Mouse (Mus musculus): ENCODE measurements around the gene 4930556J24Rik. TPM values are rescaled to one million over a fixed set of nuclear protein-coding genes. Genes with fewer than 3 reads are reported as not detected.

4930556J24Rik gene
- total and polyA plus RNA-seq, 3 experiments = 0.31 to 0.47 TPM; not detected in 1

DNA sequence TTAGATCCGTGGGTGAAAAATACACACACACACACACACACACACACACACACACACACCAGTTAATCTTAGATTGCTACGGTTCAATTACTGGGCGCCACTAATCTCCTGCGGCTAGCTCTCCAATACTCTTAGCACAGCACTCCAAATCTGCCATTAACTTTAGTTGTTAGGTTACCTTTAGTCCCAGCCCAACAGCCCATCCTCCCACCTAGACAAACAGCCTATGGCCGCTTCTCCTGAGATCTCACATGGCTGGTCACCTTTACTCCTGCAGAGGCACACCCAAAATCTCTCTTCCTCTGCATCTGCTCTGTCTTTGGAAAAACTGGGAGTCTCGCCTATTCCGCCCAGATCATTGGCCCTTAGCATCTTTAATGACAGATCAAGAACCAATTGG lies 35.2 kb downstream of the 4930556J24Rik start:
- no peaks in the 10 kb centered on the region for H3K36me3 ChIP-seq (ENCODE audit: control insufficient read depth in 1 of 2, insufficient read depth in 2 of 2, low read length in 2 of 2)
- no peaks in the 10 kb centered on the region for H3K4me1 ChIP-seq (ENCODE audit: control insufficient read depth in 1 of 2, insufficient read depth in 2 of 2, low read length in 2 of 2)
- no peak overlapping the region for H3K4me3 ChIP-seq (ENCODE audit: control insufficient read depth in 1 of 2, insufficient read depth in 1 of 2, low read depth in 2 of 2, low read length in 2 of 2)
- no peak overlapping the region for H3K9ac ChIP-seq (ENCODE audit: control insufficient read depth, low read depth, low read length, poor library complexity, severe bottlenecking)
- no peak overlapping the region for H3K27ac ChIP-seq (ENCODE audit: control insufficient read depth, low read depth, low read length)
- H3K79me2 ChIP-seq (ENCODE audit: control insufficient read depth, insufficient read depth, low read length, poor library complexity) = no peaks in the 10 kb centered on the region
- H3K9me3 ChIP-seq (replicated peaks; ENCODE audit: insufficient read depth, low read length) = no peaks in the 10 kb centered on the region
- no peak for DNase-seq (ENCODE audit: low read depth, low spot score)
- TF ChIP-seq UBTF (IDR thresholded peaks at IDR 0.05; ENCODE audit: borderline replicate concordance, insufficient read depth, low read depth, low read length) = no peak
- no peak for TF ChIP-seq SIN3A (IDR thresholded peaks at IDR 0.05; ENCODE audit: low read length)
- no peak for TF ChIP-seq POLR2AphosphoS5 (IDR thresholded peaks at IDR 0.05; ENCODE audit: borderline replicate concordance, low read depth, low read length)
- no peak for TF ChIP-seq ZNF384 (IDR thresholded peaks at IDR 0.05; ENCODE audit: low read depth, low read length)
- no peak for TF ChIP-seq ZKSCAN1 (IDR thresholded peaks at IDR 0.05; ENCODE audit: low read depth, low read length)
- TF ChIP-seq USF1 (IDR thresholded peaks at IDR 0.05; ENCODE audit: low read depth, low read length) = no peak
- TF ChIP-seq KAT2A (conservative IDR thresholded peaks at IDR 0.05; ENCODE audit: low read depth, low read length) = no peak
- no peak for TF ChIP-seq NRF1 (IDR thresholded peaks at IDR 0.05; ENCODE audit: insufficient read depth, low read depth, low read length, poor library complexity, severe bottlenecking)
- TF ChIP-seq E2F4 (IDR thresholded peaks at IDR 0.05; ENCODE audit: borderline replicate concordance, low read depth, low read length) = no peak
- H3K27me3 ChIP-seq (ENCODE audit: control insufficient read depth in 1 of 2, insufficient read depth in 2 of 2, low read length in 2 of 2) = peaks cover 25 to 27% of the 10 kb centered on the region in 2 experiments

DNA sequence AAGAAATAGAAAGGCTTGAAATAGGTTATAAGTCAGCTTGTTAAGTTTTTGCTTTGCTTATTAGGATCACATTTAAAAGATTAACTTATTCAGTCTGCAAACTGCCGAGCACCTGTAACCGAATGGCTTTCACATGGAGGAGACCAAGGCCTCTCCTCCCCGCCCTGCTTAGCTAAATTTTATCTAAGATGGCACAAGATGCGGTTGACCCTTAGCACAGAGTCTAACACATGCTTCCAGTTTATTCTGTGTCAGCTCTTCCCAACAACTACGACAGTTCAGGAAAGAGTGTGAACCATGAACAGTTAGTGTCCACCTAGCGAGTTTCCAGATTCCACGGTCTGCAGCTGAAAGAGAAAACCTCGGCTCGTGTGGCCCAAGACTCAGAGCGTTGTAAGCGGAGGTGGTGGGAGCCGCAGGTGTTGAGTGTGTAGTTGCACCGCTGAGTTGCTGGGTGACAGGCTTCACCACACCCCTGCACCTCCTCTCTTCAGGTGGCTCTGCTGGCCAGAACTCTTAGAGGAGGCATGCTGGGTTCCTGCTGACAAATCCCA lies 39.2 kb downstream of the 4930556J24Rik start:
- H3K27me3 ChIP-seq (ENCODE audit: control insufficient read depth in 1 of 2, insufficient read depth in 2 of 2, low read length in 2 of 2) = peaks cover 20 to 33% of the 10 kb centered on the region in 2 experiments
- H3K27ac ChIP-seq (ENCODE audit: control insufficient read depth, low read depth, low read length) = no peak overlapping the region
- H3K4me3 ChIP-seq (ENCODE audit: control insufficient read depth in 1 of 2, insufficient read depth in 1 of 2, low read depth in 2 of 2, low read length in 2 of 2) = no peak overlapping the region
- peaks cover 0 to 2% of the 10 kb centered on the region in 2 experiments; a peak in 2 of 4 replicates for H3K36me3 ChIP-seq (ENCODE audit: control insufficient read depth in 1 of 2, insufficient read depth in 2 of 2, low read length in 2 of 2)
- peaks cover 0 to 7% of the 10 kb centered on the region in 2 experiments; a peak in 3 of 4 replicates for H3K4me1 ChIP-seq (ENCODE audit: control insufficient read depth in 1 of 2, insufficient read depth in 2 of 2, low read length in 2 of 2)
- DNase-seq (ENCODE audit: low read depth, low spot score) = no peak
- no peak overlapping the region for H3K9ac ChIP-seq (ENCODE audit: control insufficient read depth, low read depth, low read length, poor library complexity, severe bottlenecking)
- H3K79me2 ChIP-seq (ENCODE audit: control insufficient read depth, insufficient read depth, low read length, poor library complexity) = no peaks in the 10 kb centered on the region
- H3K9me3 ChIP-seq (replicated peaks; ENCODE audit: insufficient read depth, low read length) = no peaks in the 10 kb centered on the region
- TF ChIP-seq MXI1 (IDR thresholded peaks at IDR 0.05; ENCODE audit: low read depth, low read length) (no peak), ELF1 (IDR thresholded peaks at IDR 0.05; ENCODE audit: low read depth, low read length) (no peak)

DNA sequence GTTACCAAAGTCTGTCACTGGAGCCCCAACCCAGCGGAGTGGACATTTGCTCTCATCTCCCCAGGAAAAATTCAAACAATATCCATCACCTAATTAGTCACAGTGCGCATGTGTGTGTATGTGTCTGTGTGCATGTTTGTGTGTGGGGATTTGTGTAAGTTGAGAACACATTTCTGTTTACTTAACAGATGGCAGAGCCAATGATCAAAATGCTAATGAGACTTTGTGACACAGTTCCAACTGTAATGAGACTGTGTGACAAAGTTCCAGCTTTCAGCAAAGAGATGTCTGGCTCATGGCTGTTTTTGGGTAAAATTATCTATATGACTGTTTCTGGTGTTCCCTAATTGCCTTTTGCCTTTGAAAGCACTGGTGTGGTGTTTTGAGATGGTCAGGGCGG lies 40.3 kb downstream of the 4930556J24Rik start:
- peaks cover 0 to 6% of the 10 kb centered on the region in 2 experiments; a peak in 2 of 4 replicates for H3K36me3 ChIP-seq (ENCODE audit: control insufficient read depth in 1 of 2, insufficient read depth in 2 of 2, low read length in 2 of 2)
- no peaks in the 10 kb centered on the region for H3K9me3 ChIP-seq (replicated peaks; ENCODE audit: insufficient read depth, low read length)
- H3K4me3 ChIP-seq (ENCODE audit: control insufficient read depth in 1 of 2, insufficient read depth in 1 of 2, low read depth in 2 of 2, low read length in 2 of 2) = no peak overlapping the region
- no peak for DNase-seq (ENCODE audit: low read depth, low spot score)
- no peaks in the 10 kb centered on the region; the same call in 1 of the 2 replicates for H3K79me2 ChIP-seq (ENCODE audit: control insufficient read depth, insufficient read depth, low read length, poor library complexity)
- TF ChIP-seq MAX (IDR thresholded peaks at IDR 0.05; ENCODE audit: low read length) = no peak
- TF ChIP-seq GATA1 (IDR thresholded peaks at IDR 0.05; ENCODE audit: low read depth, low read length) = no peak
- no peak for TF ChIP-seq BHLHE40 (IDR thresholded peaks at IDR 0.05; ENCODE audit: borderline replicate concordance, low read depth, low read length)
- no peak for TF ChIP-seq TAL1 (IDR thresholded peaks at IDR 0.05; ENCODE audit: low read length)
- no peak for TF ChIP-seq E2F4 (IDR thresholded peaks at IDR 0.05; ENCODE audit: borderline replicate concordance, low read depth, low read length)
- no peak for TF ChIP-seq POLR2AphosphoS5 (IDR thresholded peaks at IDR 0.05; ENCODE audit: borderline replicate concordance, low read depth, low read length)
- TF ChIP-seq CHD1 (IDR thresholded peaks at IDR 0.05; ENCODE audit: low read depth, low read length) = no peak
- H3K27me3 ChIP-seq (ENCODE audit: control insufficient read depth in 1 of 2, insufficient read depth in 2 of 2, low read length in 2 of 2) = peaks cover 18 to 26% of the 10 kb centered on the region in 2 experiments
- no peak overlapping the region for H3K9ac ChIP-seq (ENCODE audit: control insufficient read depth, low read depth, low read length, poor library complexity, severe bottlenecking)
- peaks cover 0 to 8% of the 10 kb centered on the region in 2 experiments; a peak in 3 of 4 replicates for H3K4me1 ChIP-seq (ENCODE audit: control insufficient read depth in 1 of 2, insufficient read depth in 2 of 2, low read length in 2 of 2)
- no peak overlapping the region for H3K27ac ChIP-seq (ENCODE audit: control insufficient read depth, low read depth, low read length)

All from MEL (cell line).